Mouse (Mus musculus) forebrain, embryonic 13.5 days (tissue): Measurements from ENCODE around the gene Zfp414. TPM values are rescaled to one million over a fixed set of nuclear protein-coding genes. Genes with fewer than 3 reads are reported as not detected.
A peak's percentile ranks its signal among the peaks of the same experiment; 100 is the strongest.
"Not testable (repeated sequence)": the region's sequence is repeated elsewhere in the genome, so short reads cannot be mapped to it uniquely, and the experiment has no call there.

ENCODE experiments used
- ATAC-seq: fragments of 200-750 bp; cut with Nextera tagmentation; 2 replicates; pipeline ENCODE4 v1.8.0; 2017
- H3K27ac ChIP-seq: fragments of 300-500 bp; sonication (generic); 2 replicates; pipeline ENCODE4 v1.5.1; 2015; ENCODE audit warnings: inconsistent platforms, mild to moderate bottlenecking, moderate library complexity
- H3K27me3 ChIP-seq: fragments of 300-500 bp; sonication (generic); 2 replicates; pipeline ENCODE4 v1.6.1; 2015; ENCODE audit warnings: mild to moderate bottlenecking, inconsistent platforms
- H3K36me3 ChIP-seq: fragments of 300-500 bp; sonication (generic); 2 replicates; pipeline ENCODE4 v1.6.1; 2015; ENCODE audit warnings: mild to moderate bottlenecking, inconsistent platforms; ENCODE audit not compliant: poor library complexity, severe bottlenecking
- H3K4me1 ChIP-seq: fragments of 300-500 bp; sonication (generic); 2 replicates; pipeline ENCODE4 v1.6.1; 2015; ENCODE audit warnings: inconsistent platforms
- H3K4me2 ChIP-seq: fragments of 300-500 bp; sonication (generic); 2 replicates; pipeline ENCODE4 v1.6.1; 2015; ENCODE audit warnings: inconsistent platforms, mild to moderate bottlenecking, moderate library complexity
- H3K4me3 ChIP-seq: fragments of 300-500 bp; sonication (generic); 2 replicates; pipeline ENCODE4 v1.5.1; 2015; ENCODE audit warnings: mild to moderate bottlenecking, inconsistent platforms
- H3K9ac ChIP-seq: fragments of 300-500 bp; sonication (generic); 2 replicates; pipeline ENCODE4 v1.6.1; 2015; ENCODE audit warnings: mild to moderate bottlenecking, inconsistent platforms
- H3K9me3 ChIP-seq: fragments of 300-500 bp; sonication (generic); replicated peaks from 2 replicates; pipeline ENCODE4 v1.6.1; 2016; ENCODE audit warnings: inconsistent platforms
- WGBS: fragments of 180-500 bp; shearing (Covaris S2); methylation state at CpG from one replicate; pipeline ENCODE4 v1.1.7; 2015; 5-methylcytosine and 5-hydroxymethylcytosine counted together
- polyA plus RNA-seq: library from polyadenylated mRNA; unstranded; fragments of >200 nt; fragmentation: Nextera tagmentation; extraction: Ambion mirVana; gene quantifications from 2 replicates; pipeline ENCODE4 v1.2.1, GENCODE M21; 2015

Zfp414 gene
- polyA plus RNA-seq, result 56.5 and 62.4 TPM in 2 replicates

DNA sequence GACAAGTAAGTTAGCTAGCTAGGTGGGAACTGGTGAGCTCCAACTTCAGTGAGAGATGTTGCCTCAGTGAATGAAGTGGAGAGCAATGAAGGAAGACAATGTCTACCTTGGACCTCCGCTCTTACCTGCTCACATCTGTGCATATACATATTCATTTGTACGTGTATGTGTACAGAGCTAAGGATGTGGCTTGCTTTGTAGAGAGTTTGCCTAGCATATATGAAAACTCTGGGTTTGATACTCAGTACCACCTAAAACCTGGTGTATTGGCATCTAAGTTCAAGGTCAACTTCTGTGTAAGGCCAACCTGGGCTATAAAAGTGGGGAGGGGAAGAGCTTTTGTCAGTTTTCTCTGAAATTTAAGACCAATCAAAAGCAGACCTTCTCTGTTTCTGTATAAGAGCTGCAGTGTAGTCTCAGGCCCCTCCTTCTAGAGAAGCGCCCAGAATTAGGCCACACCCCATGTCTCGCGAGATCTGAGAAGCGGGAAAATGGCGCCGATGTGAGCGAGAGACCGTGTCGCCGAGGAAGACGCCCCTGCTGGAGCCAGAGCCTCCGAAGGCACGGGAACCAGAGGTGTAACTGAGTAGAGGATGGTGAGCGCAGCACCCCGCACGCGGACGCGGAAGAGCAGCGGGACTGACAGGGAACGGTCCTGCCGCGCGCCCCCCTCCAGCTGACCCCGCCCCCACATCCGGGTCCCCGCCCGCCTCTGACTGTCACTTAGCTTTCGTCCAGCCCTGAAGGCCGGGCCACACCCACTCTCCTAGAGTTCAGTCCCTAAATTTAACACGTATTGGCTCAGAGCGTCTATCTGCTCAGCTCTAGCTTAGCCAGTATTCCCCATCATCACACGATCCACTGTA, at the start of gene Zfp414:
TSS of gene Zfp414 (plus strand) at position 470 of the 866 bp plus-strand sequence.
- peak within 1 kb of the TSS; percentile 69 for H3K4me3 ChIP-seq
- H3K4me2 ChIP-seq, result peak within 1 kb of the TSS; percentile 73
- H3K9ac ChIP-seq, result peak within 1 kb of the TSS; percentile 88
- peaks cover 23% of the 10 kb centered on the region for H3K36me3 ChIP-seq
- H3K27ac ChIP-seq, result peak within 1 kb of the TSS; percentile 96
- peak; percentile 96 for ATAC-seq
- H3K4me1 ChIP-seq, result peaks cover 31% of the 10 kb centered on the region
- no peaks in the 10 kb centered on the region for H3K9me3 ChIP-seq
- 5% methylated on average over 32 of the region's 35 CpGs for WGBS
- no peaks in the 10 kb centered on the region for H3K27me3 ChIP-seq

DNA sequence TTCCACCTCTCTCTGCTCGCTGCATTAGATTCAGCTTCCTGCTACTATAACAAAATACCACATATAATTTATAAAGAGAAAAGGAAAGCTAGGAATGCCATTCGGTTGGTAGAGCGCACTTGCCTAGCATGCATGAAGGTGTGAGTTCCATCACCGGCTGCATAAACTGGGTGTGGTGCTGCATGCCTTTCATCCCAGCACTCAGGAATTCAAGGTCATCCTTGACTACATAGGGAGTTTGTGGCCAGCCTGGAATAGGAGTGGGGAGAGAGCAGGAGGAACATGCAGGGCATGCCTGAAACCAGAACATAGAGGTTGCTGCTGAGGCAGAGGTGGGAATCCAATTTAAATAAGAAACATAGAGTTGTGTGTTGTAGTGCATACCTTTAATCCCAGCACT, 44.8 kb upstream of the Zfp414 start:
- WGBS, result 84% methylated on average over 4 of the region's 4 CpGs
- Histone ChIP-seq H3K27ac (no peak overlapping the region), H3K4me3 (no peak overlapping the region), H3K36me3 (no peaks in the 10 kb centered on the region), H3K9me3 (no peaks in the 10 kb centered on the region), H3K4me2 (no peak overlapping the region), H3K9ac (no peak overlapping the region), H3K27me3 (no peaks in the 10 kb centered on the region), H3K4me1 (no peaks in the 10 kb centered on the region)
- ATAC-seq, result no peak

DNA sequence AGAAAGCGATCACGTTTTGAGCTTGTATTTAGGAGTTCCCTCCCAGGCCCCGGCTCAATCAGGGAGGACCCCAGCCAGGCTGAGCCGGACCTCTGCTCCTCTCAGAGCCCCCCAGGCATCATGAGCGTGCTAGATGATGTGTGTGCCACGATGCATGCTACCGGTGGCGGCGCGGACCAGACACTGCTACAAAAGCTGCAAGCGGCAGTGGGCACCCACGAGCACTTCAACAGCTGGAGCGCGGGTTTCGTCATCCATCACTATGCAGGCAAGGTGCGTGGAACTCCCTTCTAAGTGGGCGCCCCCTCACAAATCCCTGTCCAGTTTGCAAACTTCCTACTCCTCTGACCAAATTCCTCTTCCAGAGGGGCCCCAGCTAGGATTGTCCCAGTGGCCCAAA, 42.9 kb upstream of the Zfp414 start:
- ATAC-seq, result no peak
- Histone ChIP-seq H3K4me2 (no peak overlapping the region), H3K9ac (no peak overlapping the region), H3K4me3 (no peak overlapping the region), H3K36me3 (no peaks in the 10 kb centered on the region), H3K27ac (no peak overlapping the region), H3K4me1 (no peaks in the 10 kb centered on the region), H3K9me3 (no peaks in the 10 kb centered on the region), H3K27me3 (no peaks in the 10 kb centered on the region)
- WGBS, result 73% methylated on average over 17 of the region's 17 CpGs

DNA sequence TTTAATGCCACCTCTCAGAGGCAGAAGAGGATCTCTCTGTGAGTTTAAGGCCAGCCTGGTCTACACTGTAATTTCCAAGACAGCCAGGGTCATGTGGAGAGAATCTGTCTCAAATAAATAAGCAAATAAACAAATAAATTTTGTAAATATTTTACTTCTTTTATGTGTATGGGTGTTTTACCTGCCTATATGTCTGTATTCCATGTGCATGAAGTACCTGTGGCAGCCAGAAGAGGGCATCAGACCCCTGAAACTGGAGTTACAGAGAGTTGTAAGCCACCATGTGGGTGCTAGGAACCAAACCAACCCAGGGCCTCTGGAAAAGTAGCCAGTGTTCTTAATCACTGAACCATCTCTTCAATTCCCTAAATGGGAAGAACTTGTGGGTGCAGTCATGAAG, 31.6 kb upstream of the Zfp414 start:
- H3K4me3 ChIP-seq, result no peak overlapping the region
- no peak for ATAC-seq
- H3K4me1 ChIP-seq, result no peaks in the 10 kb centered on the region

DNA sequence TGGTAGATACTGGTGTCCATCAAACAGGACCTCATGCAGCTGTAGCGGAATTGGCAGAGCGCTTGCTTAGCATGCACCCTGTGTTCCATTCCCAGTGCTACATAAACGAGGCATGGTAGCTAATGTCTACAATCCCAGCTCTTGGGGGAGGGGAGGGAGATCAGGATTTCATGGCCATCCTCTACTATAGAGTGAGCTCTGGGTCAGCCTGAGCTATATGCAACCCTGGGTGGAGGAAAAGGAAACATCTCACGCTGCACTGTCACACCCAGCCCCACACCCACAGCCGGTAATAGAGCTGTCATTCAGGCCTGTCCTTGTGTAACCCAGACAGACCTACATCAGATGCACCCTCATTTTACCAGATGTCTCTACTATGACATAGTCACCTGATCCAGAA, 30.4 kb upstream of the Zfp414 start:
- WGBS, result 94% methylated on average over 5 of the region's 5 CpGs
- no peak overlapping the region for H3K9ac ChIP-seq
- no peak for ATAC-seq

More for the DNA sequence above, 31.6 kb upstream of the Zfp414 start:
- Histone ChIP-seq H3K27me3 (no peaks in the 10 kb centered on the region), H3K9ac (no peak overlapping the region), H3K27ac (no peak overlapping the region), H3K9me3 (peaks cover 11% of the 10 kb centered on the region; the same call in 1 of the 2 replicates), H3K36me3 (no peaks in the 10 kb centered on the region), H3K4me2 (no peak overlapping the region)

DNA sequence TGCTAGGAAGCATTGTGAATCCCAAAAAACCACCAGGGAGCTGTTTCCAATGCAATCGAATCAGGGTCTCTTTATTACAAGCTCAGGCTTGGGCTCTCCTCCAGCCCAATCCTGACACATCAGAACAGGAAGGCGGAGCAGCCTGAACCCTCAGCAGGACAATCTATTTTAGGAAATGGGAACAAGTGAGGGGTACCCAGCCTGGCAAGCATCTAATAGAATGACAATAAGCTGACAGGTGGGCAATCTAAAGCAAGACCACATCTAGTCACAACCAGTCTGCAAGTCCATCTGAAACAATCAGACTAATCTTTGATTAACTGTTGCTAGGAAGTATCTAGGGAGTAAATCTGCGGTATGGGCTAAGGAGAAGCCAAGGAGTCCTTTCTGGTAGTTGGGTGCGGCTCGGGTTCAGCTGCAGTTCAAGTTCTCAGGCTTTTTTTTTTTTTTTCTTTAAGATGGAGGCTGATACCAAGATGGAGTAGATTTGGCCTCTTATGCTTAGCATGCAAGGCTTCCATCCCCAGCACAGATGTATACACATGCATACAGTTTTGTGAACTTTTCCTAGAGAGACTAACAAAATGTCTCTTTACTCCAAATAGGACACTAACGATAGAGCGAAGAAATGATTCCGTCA, 28.9 kb upstream of the Zfp414 start:
- Histone ChIP-seq H3K4me1 (no peaks in the 10 kb centered on the region), H3K27me3 (no peaks in the 10 kb centered on the region), H3K4me3 (no peak overlapping the region), H3K9ac (no peak overlapping the region), H3K27ac (no peak overlapping the region), H3K36me3 (no peaks in the 10 kb centered on the region), H3K4me2 (no peak overlapping the region), H3K9me3 (peaks cover 11% of the 10 kb centered on the region; the same call in 1 of the 2 replicates)
- WGBS, result 91% methylated on average over 8 of the region's 8 CpGs
- ATAC-seq, result no peak

More for the DNA sequence above, 30.4 kb upstream of the Zfp414 start:
- peaks cover 11% of the 10 kb centered on the region; the same call in 1 of the 2 replicates for H3K9me3 ChIP-seq
- H3K4me1 ChIP-seq, result no peaks in the 10 kb centered on the region
- H3K27me3 ChIP-seq, result no peaks in the 10 kb centered on the region
- H3K36me3 ChIP-seq, result no peaks in the 10 kb centered on the region
- H3K4me2 ChIP-seq, result no peak overlapping the region
- H3K4me3 ChIP-seq, result no peak overlapping the region
- H3K27ac ChIP-seq, result no peak overlapping the region

DNA sequence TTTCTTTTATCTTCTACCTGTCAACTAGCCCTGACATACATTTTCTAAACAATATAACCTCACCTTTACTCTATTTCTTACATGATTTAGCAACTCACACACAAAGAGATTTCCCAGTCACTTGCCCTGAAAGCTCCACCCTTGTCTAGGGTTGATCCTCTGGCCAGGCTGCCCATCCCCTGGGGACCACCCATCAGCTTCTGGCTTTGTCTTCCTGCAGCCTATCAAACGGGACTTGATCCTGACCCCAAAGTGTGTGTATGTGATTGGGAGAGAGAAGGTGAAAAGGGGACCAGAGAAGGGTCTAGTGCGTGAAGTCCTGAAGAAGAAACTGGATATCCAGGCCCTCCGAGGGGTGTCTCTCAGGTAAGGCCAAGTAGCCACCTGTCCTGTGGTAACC, 28.1 kb upstream of the Zfp414 start:
- H3K27ac ChIP-seq, result no peak overlapping the region
- H3K27me3 ChIP-seq, result no peaks in the 10 kb centered on the region
- no peak overlapping the region for H3K9ac ChIP-seq
- peaks cover 11% of the 10 kb centered on the region; the same call in 1 of the 2 replicates for H3K9me3 ChIP-seq
- H3K4me3 ChIP-seq, result no peak overlapping the region
- H3K4me1 ChIP-seq, result no peaks in the 10 kb centered on the region
- H3K36me3 ChIP-seq, result no peaks in the 10 kb centered on the region
- H3K4me2 ChIP-seq, result no peak overlapping the region
- ATAC-seq, result no peak
- 86% methylated on average over 3 of the region's 3 CpGs for WGBS

DNA sequence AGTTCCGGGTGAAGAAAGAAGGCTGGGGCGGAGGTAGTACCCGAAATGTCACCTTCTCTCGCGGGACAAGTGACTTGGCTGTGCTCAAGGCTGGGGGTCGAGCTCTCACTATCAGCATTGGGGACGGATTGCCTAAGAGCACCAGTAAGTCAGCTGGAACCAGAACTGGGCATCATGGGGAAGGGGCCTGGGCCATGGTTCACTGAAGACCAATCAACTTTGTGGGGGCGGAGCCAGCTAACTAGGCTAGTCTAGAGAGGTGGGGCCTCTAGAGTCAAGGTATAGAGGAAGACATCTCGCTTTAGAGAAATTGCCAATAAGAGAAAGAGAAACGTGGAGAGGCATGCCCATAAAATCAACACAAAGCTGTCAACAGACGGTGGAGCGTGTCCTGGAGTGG, 26.9 kb upstream of the Zfp414 start:
- no peak overlapping the region for H3K4me3 ChIP-seq
- H3K4me2 ChIP-seq, result no peak overlapping the region
- H3K27ac ChIP-seq, result no peak overlapping the region
- WGBS, result 85% methylated on average over 12 of the region's 12 CpGs
- H3K4me1 ChIP-seq, result no peaks in the 10 kb centered on the region
- no peak for ATAC-seq
- peaks cover 11% of the 10 kb centered on the region; the same call in 1 of the 2 replicates for H3K9me3 ChIP-seq
- H3K36me3 ChIP-seq, result no peaks in the 10 kb centered on the region
- H3K9ac ChIP-seq, result no peak overlapping the region
- H3K27me3 ChIP-seq, result no peaks in the 10 kb centered on the region

DNA sequence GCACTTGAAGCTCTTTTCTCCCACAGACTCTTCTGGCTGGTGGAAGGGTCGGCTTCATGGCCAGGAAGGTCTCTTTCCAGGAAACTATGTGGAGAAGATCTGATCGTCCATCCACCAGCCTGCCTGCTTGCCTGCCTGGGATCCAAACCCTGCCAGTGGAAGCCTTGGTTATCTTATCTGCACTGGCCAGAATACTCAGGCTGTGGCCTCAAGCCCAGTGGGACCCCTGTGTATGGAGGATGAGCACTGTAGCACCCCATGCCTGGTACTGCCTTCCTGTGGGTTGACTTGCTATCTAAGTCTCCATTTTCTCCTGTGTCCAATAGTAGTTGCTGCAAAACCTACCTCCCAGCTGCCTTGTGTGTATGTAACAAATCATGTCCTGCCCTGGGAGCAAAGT, 21.6 kb upstream of the Zfp414 start:
- Histone ChIP-seq H3K4me2 (no peak overlapping the region), H3K9me3 (no peaks in the 10 kb centered on the region)
- no peak for ATAC-seq

DNA sequence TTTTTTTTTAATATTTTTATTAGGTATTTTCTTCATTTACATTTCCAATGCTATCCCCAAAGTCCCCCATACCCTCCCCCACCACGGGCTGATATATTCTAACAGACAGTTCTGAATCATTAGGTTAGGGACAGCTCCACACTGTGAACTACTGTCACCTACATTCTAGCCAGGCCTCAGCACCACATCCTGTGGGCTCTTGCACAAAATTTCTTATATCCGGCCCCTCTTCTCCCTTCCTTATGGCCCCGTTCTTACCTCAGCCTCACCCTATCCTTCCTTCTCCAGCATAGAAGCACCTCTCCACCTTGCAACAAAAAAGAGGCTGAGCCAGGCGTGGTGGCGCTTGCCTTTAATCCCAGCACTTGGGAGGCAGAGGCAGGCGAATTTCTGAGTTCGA, 18.3 kb upstream of the Zfp414 start:
- Histone ChIP-seq H3K4me1 (no peaks in the 10 kb centered on the region), H3K4me2 (no peak overlapping the region), H3K36me3 (no peaks in the 10 kb centered on the region), H3K27me3 (no peaks in the 10 kb centered on the region), H3K4me3 (no peak overlapping the region), H3K9ac (no peak overlapping the region), H3K9me3 (no peaks in the 10 kb centered on the region), H3K27ac (no peak overlapping the region)
- 87% methylated on average over 7 of the region's 7 CpGs for WGBS
- ATAC-seq, result no peak

More for the DNA sequence above, 21.6 kb upstream of the Zfp414 start:
- Histone ChIP-seq H3K4me1 (no peaks in the 10 kb centered on the region), H3K36me3 (no peaks in the 10 kb centered on the region), H3K27me3 (no peaks in the 10 kb centered on the region), H3K9ac (no peak overlapping the region), H3K4me3 (no peak overlapping the region), H3K27ac (no peak overlapping the region)
- WGBS, result 83% methylated on average over 2 of the region's 2 CpGs

DNA sequence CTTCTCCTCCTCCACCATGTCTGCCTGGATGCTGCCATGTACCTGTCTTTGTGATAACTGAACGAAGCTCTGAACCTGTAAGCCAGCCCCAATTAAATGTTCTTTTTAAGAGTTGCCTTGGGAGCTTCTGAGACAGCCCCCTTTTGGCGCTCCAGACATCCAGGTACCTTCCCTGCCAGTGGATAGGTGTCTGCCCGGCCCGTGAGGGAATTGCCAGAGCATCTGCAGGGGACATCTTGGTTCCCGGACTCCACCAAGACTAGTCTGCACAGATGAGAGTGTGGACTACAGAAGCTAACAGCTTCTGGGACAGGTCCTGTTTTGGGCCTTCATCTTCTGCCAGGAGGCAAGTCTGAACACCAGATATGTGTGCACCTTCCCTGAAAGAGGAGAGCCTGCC, 15.2 kb upstream of the Zfp414 start:
- ATAC-seq, H3K27ac ChIP-seq: not testable (repeated sequence)
- 91% methylated on average over 5 of the region's 5 CpGs for WGBS

DNA sequence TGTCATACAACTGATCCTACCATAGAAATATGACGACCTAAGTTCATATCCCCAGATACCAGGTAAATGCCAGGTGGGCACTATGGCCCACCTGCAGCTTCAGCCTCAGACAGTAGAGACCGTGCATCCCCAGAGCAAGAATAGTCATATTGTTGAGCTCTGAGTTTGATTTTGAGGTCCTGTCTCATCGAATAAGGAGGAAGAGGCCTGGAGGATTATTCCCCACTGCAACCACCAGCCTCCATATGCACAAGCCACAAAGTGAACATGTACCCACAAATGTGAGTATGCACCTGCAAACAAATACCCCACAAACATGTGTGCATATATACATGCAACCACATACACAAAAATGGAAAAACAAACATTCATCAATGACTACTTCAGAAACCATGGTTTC, 1.6 kb upstream of the Zfp414 start:
- ATAC-seq, result no peak
- Histone ChIP-seq H3K27ac (no peak overlapping the region), H3K27me3 (no peaks in the 10 kb centered on the region), H3K36me3 (peaks cover 20% of the 10 kb centered on the region), H3K4me1 (peaks cover 31% of the 10 kb centered on the region), H3K9me3 (no peaks in the 10 kb centered on the region), H3K4me3 (no peak overlapping the region), H3K9ac (no peak overlapping the region), H3K4me2 (no peak overlapping the region)
- WGBS, result 95% methylated on average over 3 of the region's 3 CpGs

More for the DNA sequence above, 15.2 kb upstream of the Zfp414 start:
- not testable (repeated sequence) for H3K27me3 ChIP-seq, H3K9me3 ChIP-seq, H3K4me3 ChIP-seq, H3K9ac ChIP-seq, H3K36me3 ChIP-seq, H3K4me2 ChIP-seq, H3K4me1 ChIP-seq
